Comparison of ENCODE assay signal across 31 mouse cellular contexts in genomic region chr4:42924095-42924710, GRCm38 (mm10). TPM values are rescaled to one million over a fixed set of nuclear protein-coding genes. Genes with fewer than 3 reads are reported as not detected.
A peak's percentile ranks its signal among the peaks of the same experiment; 100 is the strongest.
DNase-seq lines count a peak whose midpoint lies in the region; ATAC-seq and TF ChIP-seq lines count a peak whose summit lies in the region.
"Had no signal": no experiment of that assay in that cellular context is flagged by ENCODE, and none has a peak within 500 bp of the region (broad histone marks: within the 10 kb centered on the region; RNA-seq: fewer than 3 reads in every experiment).

No protein-coding gene starts in this region.

- H3K4me3 ChIP-seq in left cerebral cortex, adult 2 months, result peak overlapping the region; percentile 21
- no peak overlapping the region for H3K4me3 ChIP-seq in forebrain, embryonic 14.5 days (ENCODE audit: low read depth, low read length)
- H3K4me3 ChIP-seq: erythroblast, embryonic 14.5 days; heart, embryonic 12.5 days; midbrain, embryonic 13.5 days had no signal

- no peak overlapping the region for H3K9ac ChIP-seq in forebrain, embryonic 14.5 days (ENCODE audit: low read length)
- H3K9ac ChIP-seq: forebrain, postnatal 0 days; heart, embryonic 12.5 days; liver, embryonic 14.5 days; midbrain, embryonic 13.5 days had no signal

- intact Hi-C loops in left cerebral cortex, adult 2 months (cut with DNase I), result no loop called here

- no peaks in the 10 kb centered on the region for H3K4me1 ChIP-seq in forebrain, embryonic 14.5 days (ENCODE audit: control insufficient read depth, insufficient read depth, low read length)
- H3K4me1 ChIP-seq: heart, embryonic 12.5 days had no signal

- no peaks in the 10 kb centered on the region for H3K9me3 ChIP-seq in forebrain, embryonic 14.5 days (replicated peaks; ENCODE audit: control insufficient read depth, low read length)
- H3K9me3 ChIP-seq: heart, embryonic 12.5 days; midbrain, embryonic 13.5 days had no signal

- peak; percentile 68 for DNase-seq in heart, adult 11 months
- no peak for DNase-seq in heart, adult 8-10 months (ENCODE audit: low spot score)
- DNase-seq in left cerebral cortex, adult 2 months (ENCODE audit: extremely low spot score in 1 of 2, low spot score in 2 of 2), result peak in 1 of 2 experiments; percentile 26
- DNase-seq in left cerebral cortex, adult 18-20 months (ENCODE audit: low spot score in 2 of 2), result no peak
- peak; percentile 21 for DNase-seq in right cerebral cortex, postnatal 25 days
- DNase-seq in right cerebral cortex, postnatal 36 days (ENCODE audit: low spot score in 2 of 2), result no peak
- DNase-seq in forebrain, embryonic 14.5 days (ENCODE audit: low spot score), result no peak
- DNase-seq: adrenal gland, postnatal 10 days; cerebellum, adult 11 months; cerebellum, adult 9-11 months; forebrain, postnatal 0 days; gastrocnemius, postnatal 14 days; kidney, adult 8-10 months; kidney, postnatal 14 days; layer of hippocampus, adult 9-11 months; liver; lung, adult 2 months; lung, postnatal 10 days; retina, postnatal 1 day; thymus, postnatal 25 days had no signal

- H3K36me3 ChIP-seq in forebrain, embryonic 14.5 days (ENCODE audit: control insufficient read depth, insufficient read depth, low read length), result no peaks in the 10 kb centered on the region
- H3K36me3 ChIP-seq: G1E; heart, embryonic 12.5 days; midbrain, embryonic 13.5 days had no signal

- ATAC-seq in forebrain, embryonic 14.5 days, result no peak
- ATAC-seq: hindbrain, embryonic 16.5 days; intestine, embryonic 16.5 days; midbrain, embryonic 13.5 days had no signal

- 50% methylated on average over 13 of the region's 13 CpGs for WGBS in forebrain, embryonic 14.5 days

- no peaks in the 10 kb centered on the region for H3K27me3 ChIP-seq in forebrain, embryonic 14.5 days (replicated peaks; ENCODE audit: control insufficient read depth, insufficient read depth, low read length)

- TF ChIP-seq CTCF in left cerebral cortex, adult 2 months (IDR thresholded peaks at IDR 0.05), result no peak

- peak overlapping the region; percentile 82 for H3K27ac ChIP-seq in left cerebral cortex, adult 2 months
- no peak overlapping the region for H3K27ac ChIP-seq in forebrain, embryonic 14.5 days (ENCODE audit: low read depth, low read length)
- H3K27ac ChIP-seq: liver, embryonic 14.5 days; macrophage; midbrain, embryonic 13.5 days had no signal

- H3K4me2 ChIP-seq in forebrain, embryonic 14.5 days (ENCODE audit: low read length), result no peak overlapping the region
- H3K4me2 ChIP-seq: heart, embryonic 12.5 days; midbrain, embryonic 13.5 days had no signal

RNA-seq across cellular contexts. Expression of gene Phf24, which starts 7.7 kb away (rescaled TPM):
- 1 to 10 TPM; 4.3 to 9.8 (median 7.0) TPM for total RNA-seq in heart, adult 8-10 months (2022)
- total RNA-seq in left cerebral cortex, adult 2 months (2021), result 100 to 1,000 TPM; 359 to 380 TPM
- 100 to 1,000 TPM; 366 to 369 TPM for total RNA-seq in left cerebral cortex, adult 18-20 months (2021)
- polyA plus RNA-seq in forebrain, embryonic 14.5 days (2014; fragmentation: Nextera tagmentation; extraction: Ambion mirVana), result 11.8 and 17.2 TPM in 2 replicates
- total RNA-seq: megakaryocyte-erythroid progenitor cell, adult 5-6 weeks had no signal
- polyA plus RNA-seq: erythroblast, embryonic 14.5 days; macrophage had no signal

RNA-seq across cellular contexts. Expression of gene Dnajb5, which starts 25.4 kb away (rescaled TPM):
- 100 to 1,000 TPM in 2 of 4 experiments, 10 to 100 TPM in 2; 65.1 to 119 (median 88.0) TPM for total RNA-seq in heart, adult 8-10 months (2022)
- 100 to 1,000 TPM; 216 to 338 TPM for total RNA-seq in left cerebral cortex, adult 2 months (2021)
- 100 to 1,000 TPM; 262 to 268 TPM for total RNA-seq in left cerebral cortex, adult 18-20 months (2021)
- polyA plus RNA-seq in forebrain, embryonic 14.5 days (2014; fragmentation: Nextera tagmentation; extraction: Ambion mirVana), result 52.1 and 61.1 TPM in 2 replicates
- polyA plus RNA-seq: erythroblast, embryonic 14.5 days had no signal

RNA-seq across cellular contexts. Expression of gene 1700022I11Rik, which starts 45.2 kb away (rescaled TPM):
- not detected for total RNA-seq in heart, adult 8-10 months (2022)
- not detected for total RNA-seq in left cerebral cortex, adult 2 months (2021)
- not detected for total RNA-seq in left cerebral cortex, adult 18-20 months (2021)
- 0.47 and 0.53 TPM in 2 replicates for polyA plus RNA-seq in forebrain, embryonic 14.5 days (2014; fragmentation: Nextera tagmentation; extraction: Ambion mirVana)
- total RNA-seq: adrenal gland, postnatal 10 days; forebrain, postnatal 0 days; gastrocnemius, postnatal 14 days had no signal
- polyA plus RNA-seq: erythroblast, embryonic 14.5 days; G1E; intestine, embryonic 16.5 days; lung, adult 2 months had no signal

RNA-seq across cellular contexts. Expression of gene Fam205c, which starts 50.2 kb away (rescaled TPM):
- 10 to 100 TPM in 2 of 4 experiments, 1 to 10 TPM in 2; 7.5 to 11.8 (median 10.3) TPM for total RNA-seq in heart, adult 8-10 months (2022)
- total RNA-seq in left cerebral cortex, adult 2 months (2021), result 1 to 10 TPM; 1.0 to 1.8 TPM
- 1 to 10 TPM in 1 of 2 experiments, under 1 TPM in 1; 0.44 to 1.4 TPM for total RNA-seq in left cerebral cortex, adult 18-20 months (2021)
- 0.64 and 0.98 TPM in 2 replicates for polyA plus RNA-seq in forebrain, embryonic 14.5 days (2014; fragmentation: Nextera tagmentation; extraction: Ambion mirVana)
- total RNA-seq: adrenal gland, postnatal 10 days; forebrain, postnatal 0 days; granulocyte monocyte progenitor cell, adult 5-6 weeks; megakaryocyte-erythroid progenitor cell, adult 5-6 weeks had no signal
- polyA plus RNA-seq: erythroblast, embryonic 14.5 days; limb, embryonic 11.5 days; lung, adult 2 months; macrophage had no signal

Comparison
In these comparisons a context has a peak if more than half of its experiments do, and no peak if none do; other contexts are left out.
1. DNase-seq: peak in heart, adult 11 months (single experiment) and right cerebral cortex, postnatal 25 days (single experiment); none in heart, adult 8-10 months (single experiment), left cerebral cortex, adult 18-20 months (0 of 2), right cerebral cortex, postnatal 36 days (0 of 2) and forebrain, embryonic 14.5 days (single experiment).
2. RNA of gene Phf24, which starts 7.7 kb away (total RNA-seq): 359 to 380 TPM in left cerebral cortex, adult 2 months and 366 to 369 TPM in left cerebral cortex, adult 18-20 months; 4.3 to 9.8 TPM in heart, adult 8-10 months; every median in the first group is over 10 times any median in the second.